Mouse (Mus musculus): Measurements from ENCODE around the gene Ppil1.

DNA sequence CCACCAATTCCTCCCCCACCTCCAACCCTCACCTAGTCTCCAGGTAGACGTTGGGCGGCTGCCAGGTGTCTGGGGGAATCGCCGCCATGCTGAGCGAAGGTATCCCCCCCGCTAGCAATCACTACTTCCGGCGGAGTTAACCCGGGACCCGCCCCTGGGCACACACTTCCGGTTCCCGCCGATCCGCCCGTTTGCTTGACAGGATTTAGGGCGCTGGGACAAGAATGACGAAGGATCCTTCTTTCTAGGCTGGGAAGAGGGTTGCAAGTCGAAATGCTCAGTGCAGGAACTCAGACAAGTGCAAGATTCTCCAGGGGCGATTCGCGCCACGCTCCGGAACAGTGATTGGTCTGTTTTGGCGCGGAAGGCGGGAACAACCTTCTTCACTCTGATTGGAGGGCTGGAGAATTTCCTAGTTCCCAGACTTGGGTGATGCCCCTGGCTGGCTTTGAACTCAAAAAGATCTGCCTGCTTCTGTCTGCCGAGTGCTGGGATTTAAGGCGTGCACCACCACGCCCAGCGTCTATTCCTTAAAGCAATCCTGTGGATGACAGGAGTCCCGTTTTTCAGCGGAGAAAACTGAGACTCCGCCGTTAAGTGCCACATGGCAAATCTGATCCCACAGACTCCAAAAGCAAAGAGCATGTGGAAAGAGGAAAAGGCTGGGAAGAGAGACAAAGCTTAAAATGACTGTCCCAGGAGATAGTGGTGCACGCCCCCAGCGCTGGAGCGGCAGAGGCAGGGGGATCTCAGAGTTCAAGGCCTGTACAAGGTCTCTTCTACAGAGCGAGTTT is at the start of gene Ppil1:
- no peak for TF ChIP-seq CHD1 (IDR thresholded peaks at IDR 0.05; ENCODE audit: low read depth, low read length)
- no peak for TF ChIP-seq GATA1 (IDR thresholded peaks at IDR 0.05; ENCODE audit: low read depth, low read length)
- no peak for TF ChIP-seq CTCF (IDR thresholded peaks at IDR 0.05 in 2 of 3, conservative IDR thresholded peaks at IDR 0.05 in 1 of 3; ENCODE audit: control insufficient read depth in 1 of 3, insufficient read depth in 1 of 3, low read depth in 2 of 3, low read length in 3 of 3, poor library complexity in 1 of 3, severe bottlenecking in 1 of 3)
- no peak for TF ChIP-seq SMC3 (IDR thresholded peaks at IDR 0.05; ENCODE audit: low read depth, low read length)
- no peak for TF ChIP-seq EP300 (IDR thresholded peaks at IDR 0.05; ENCODE audit: low read depth in 1 of 2, low read length in 2 of 2)
- no peak for TF ChIP-seq USF2 (IDR thresholded peaks at IDR 0.05; ENCODE audit: borderline replicate concordance in 1 of 2, insufficient read depth in 1 of 2, low read depth in 1 of 2, low read length in 2 of 2)
- no peak for TF ChIP-seq MAFK (IDR thresholded peaks at IDR 0.05; ENCODE audit: borderline replicate concordance, low read depth, low read length)
- TF ChIP-seq POLR2A (IDR thresholded peaks at IDR 0.05; ENCODE audit: control insufficient read depth in 1 of 2, insufficient read depth in 1 of 2, low read depth in 1 of 2, low read length in 2 of 2, poor library complexity in 1 of 2), result peak; percentile 36 to 69; a peak in 3 of 4 replicates
- no peak for TF ChIP-seq ZC3H11A (IDR thresholded peaks at IDR 0.05; ENCODE audit: low read depth, low read length)
- TF ChIP-seq ZKSCAN1 (IDR thresholded peaks at IDR 0.05; ENCODE audit: low read depth, low read length), result no peak
- TF ChIP-seq MAZ (IDR thresholded peaks at IDR 0.05; ENCODE audit: low read depth, low read length), result no peak
- TF ChIP-seq ZNF384 (IDR thresholded peaks at IDR 0.05; ENCODE audit: low read depth, low read length), result no peak
- TF ChIP-seq POLR2AphosphoS2 (IDR thresholded peaks at IDR 0.05; ENCODE audit: low read length), result no peak

Measured in MEL (cell line).